Mouse (Mus musculus) adrenal gland, adult 2 months (tissue): ENCODE measurements around the gene Wdr81. TPM values are rescaled to one million over a fixed set of nuclear protein-coding genes. Genes with fewer than 3 reads are reported as not detected.
A peak's percentile ranks its signal among the peaks of the same experiment; 100 is the strongest.
"Not testable (repeated sequence)": the region's sequence is repeated elsewhere in the genome, so short reads cannot be mapped to it uniquely, and the experiment has no call there.

Experiments
- DNase-seq: peaks from one replicate; pipeline ENCODE4 v3.0.0; 2021
- polyA plus RNA-seq: library from polyadenylated mRNA; depleted of rRNA; stranded (reverse); fragments of >200 nt; gene quantifications from 2 replicates; pipeline ENCODE4 v1.2.3, GENCODE M21; 2012
- total RNA-seq, 2 experiments: library from RNA; stranded (reverse); gene quantifications; 2 replicates each; pipeline ENCODE4 v1.2.3; 2021

Wdr81 gene
- total and polyA plus RNA-seq, 3 experiments, result 15.5 to 34.1 (median 15.6) TPM

- DNase-seq, result peak; percentile 100
These were observed 6.6 kb upstream of the Wdr81 start, which contains the start of gene Tlcd2 for GRCm38 (mm10) chr11:75460844-75461742. Gene Tlcd2, plus strand, starts transcription at chr11:75461715.

DNA sequence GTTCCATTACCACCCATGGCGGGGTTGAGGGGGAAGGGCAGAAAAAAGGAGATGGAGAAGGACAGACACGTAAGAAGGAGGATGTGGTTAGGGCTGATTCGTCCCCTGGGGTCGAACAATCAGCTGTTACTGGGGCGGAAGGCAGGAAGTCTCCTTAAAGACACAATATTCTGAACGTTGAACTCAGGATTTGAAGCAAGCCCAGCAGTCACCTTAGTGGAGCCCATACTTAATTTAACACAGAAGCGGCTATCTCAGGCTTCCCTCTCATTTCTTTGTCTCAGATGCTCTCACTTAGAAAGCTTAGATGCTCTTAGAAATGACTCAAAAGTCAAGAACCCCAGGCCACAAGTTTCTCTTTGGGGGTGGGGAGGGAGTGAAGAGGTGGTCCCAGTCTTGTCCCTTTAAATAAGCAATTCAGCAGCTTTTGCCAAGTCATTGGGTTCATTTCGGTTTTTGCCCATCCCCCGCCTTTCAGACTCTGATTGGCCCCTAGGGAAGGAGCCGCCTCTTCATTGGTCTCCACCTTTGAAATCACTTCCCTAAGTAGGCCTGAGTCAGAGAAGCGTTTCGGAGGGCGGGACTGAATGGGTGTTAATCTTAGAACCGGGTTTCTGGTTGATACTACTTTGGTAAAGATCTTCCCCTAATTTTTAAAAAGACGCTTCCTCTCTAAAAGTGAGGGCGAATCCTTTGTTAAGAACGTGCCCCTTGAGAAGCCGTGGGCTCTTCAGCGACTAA lies 5.8 kb upstream of the Wdr81 start:
- DNase-seq, result peak; percentile 94

GRCm38 (mm10) chr11:75459751-75460102 lies 5.2 kb upstream of the Wdr81 start:
- DNase-seq, result no peak

DNA sequence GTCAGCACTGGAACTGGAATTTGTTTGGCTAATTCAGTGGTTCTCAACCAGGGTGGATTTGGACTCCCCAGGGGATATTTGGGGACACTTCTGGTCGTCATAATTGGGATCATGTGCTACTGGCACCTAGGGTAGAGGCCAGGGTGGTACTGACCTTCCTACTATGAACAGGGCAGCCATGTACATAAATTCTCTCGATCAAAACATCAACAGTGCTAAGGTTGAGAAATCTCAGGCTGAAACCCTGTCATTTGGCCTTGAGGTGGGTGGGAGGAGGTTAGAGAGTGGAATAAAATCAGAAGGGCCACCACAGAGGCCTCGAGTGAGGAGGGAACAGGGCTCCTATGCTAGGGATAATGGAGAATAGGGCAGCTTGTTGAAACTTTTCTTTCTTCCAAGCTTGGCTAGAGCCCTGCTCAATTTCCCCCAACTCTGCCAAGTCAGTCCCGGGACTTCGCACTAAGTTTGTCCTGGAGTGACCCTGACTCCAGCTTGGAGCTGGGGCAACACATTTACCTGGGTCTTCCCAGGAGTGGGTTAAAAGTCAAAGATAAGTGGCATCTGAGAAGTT lies 4.7 kb upstream of the Wdr81 start:
- DNase-seq, result peak; percentile 81

- peak; percentile 53 for DNase-seq
These were observed 4.1 kb upstream of the Wdr81 start for GRCm38 (mm10) chr11:75458628-75459041.

DNA sequence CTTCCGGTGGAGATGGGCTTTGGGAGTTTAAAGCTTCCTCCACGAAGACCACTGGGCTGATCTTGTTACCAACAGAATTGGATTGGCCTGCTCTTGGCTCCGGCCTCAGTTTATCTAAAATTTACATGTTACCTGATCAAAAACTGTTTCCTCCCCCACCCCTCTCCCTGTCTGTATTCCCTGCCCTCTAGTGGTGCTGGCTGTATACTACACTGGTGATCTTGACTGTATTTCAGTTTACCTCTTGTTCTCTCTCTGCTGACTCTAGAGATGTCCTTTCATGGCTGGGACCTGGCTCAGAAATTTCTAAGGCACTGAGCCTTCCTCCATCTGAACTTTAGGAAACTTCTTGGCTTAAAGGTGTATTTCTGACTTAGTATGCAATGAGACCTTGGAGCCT lies 3.7 kb upstream of the Wdr81 start:
- DNase-seq, result peak; percentile 53

GRCm38 (mm10) chr11:75456440-75456871 lies 1.9 kb upstream of the Wdr81 start:
- no peak for DNase-seq

- DNase-seq, result not testable (repeated sequence)
These were observed 1.5 kb upstream of the Wdr81 start for GRCm38 (mm10) chr11:75455971-75456370.

DNA sequence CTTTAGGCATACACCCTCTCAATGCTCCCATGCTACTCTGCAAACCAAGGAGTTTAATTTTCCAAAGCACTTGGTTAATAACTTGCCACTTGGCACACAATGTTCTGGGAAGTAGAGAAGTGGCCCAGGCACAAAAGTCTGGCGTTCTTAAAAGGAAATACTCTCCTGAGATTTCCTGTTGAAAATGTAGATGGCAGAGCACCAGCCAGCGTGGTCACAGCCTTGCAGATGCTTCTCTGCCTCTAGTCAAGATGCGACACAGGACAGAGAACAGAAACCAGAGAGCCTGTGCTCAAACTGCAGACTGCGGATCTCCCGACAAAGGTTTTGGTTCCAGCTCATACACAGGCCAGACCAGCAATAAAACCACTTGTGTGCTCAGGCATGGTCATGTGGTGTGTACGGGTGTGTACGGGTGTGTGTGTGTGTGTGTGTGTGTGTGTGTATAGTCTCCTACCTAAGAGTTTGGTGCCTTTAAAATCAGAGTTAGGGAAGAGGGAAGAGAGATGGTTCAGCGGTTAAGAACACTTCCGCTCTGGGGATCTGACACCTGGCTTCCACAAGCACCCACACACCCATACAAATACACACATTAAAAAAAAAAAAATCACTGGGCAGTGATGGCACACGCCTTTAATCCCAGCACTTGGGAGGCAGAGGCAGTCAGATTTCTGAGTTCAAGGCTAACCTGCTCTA lies 672 bp upstream of the Wdr81 start:
- DNase-seq, result no peak

DNA sequence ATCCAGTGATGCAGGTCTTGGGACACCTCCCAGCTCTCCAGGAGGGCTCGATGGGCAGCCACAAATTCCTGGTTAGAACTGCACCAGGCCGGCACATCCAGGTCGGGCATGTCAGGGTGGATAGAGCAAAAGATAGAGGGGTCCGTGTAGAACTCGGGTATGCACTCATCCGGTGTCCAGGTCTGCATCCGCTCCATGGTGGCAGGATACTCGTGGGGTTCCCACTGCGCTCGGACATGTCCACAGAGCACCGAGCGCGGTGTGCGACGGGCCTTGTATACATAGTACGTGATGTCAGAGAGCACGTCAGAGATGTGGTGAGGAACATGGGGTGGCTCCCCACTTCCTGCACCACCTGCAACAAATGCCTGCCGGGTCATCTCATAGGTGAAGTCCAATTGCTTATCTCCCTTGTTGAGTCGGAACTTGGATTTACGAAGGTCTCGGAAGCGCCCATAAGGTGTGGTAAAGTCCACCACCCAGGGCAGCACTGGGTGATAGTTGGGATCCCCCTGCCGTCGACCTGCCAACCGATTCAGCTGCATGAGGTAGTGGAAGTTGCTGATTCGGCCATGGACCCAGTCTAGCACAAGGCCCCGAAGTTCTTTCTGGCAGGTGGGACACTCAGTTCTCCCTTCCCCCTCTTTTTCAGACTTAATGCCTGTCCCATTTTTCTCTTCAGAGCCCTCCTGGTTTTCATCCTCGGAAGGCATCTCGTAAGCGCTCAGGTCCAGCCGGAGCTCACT lies 1.5 kb downstream of the Wdr81 start:
- DNase-seq, result no peak

GRCm38 (mm10) chr11:75452081-75452480 lies 2.4 kb downstream of the Wdr81 start:
- no peak for DNase-seq

- no peak for DNase-seq
These were observed 3.6 kb downstream of the Wdr81 start for GRCm38 (mm10) chr11:75450936-75451335.

DNA sequence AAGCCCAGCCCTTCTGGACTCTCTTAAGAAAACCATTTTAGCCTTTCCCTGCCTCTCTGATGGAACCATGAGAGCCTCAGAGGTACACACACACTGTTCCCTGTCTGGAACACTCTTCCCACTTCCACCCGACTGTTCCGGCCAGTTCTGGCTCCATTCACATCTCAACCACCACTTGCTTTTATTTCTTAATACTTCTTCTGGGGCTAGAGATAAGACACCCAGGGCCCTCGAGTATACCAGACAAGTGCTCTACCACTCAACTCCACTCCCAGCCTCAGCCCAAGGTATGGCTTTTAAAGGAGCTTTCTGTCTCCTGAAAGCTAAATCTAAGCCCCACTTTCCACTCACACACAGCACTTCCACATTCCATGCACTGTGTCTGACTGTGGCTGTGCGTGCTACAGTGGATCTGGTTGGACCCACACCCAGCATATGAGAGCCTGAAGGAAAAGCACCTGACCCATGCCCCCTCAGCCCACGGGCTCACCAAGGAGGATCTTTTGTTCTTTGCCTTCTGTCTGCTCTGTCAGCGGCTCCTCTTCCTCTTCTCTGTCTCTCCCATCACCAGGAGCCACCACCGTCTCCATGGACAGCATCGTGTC lies 4.1 kb downstream of the Wdr81 start:
- no peak for DNase-seq

GRCm38 (mm10) chr11:75449695-75450094 lies 4.8 kb downstream of the Wdr81 start:
- DNase-seq, result no peak

- no peak for DNase-seq
These were observed 5.9 kb downstream of the Wdr81 start for GRCm38 (mm10) chr11:75448575-75448974.

- no peak for DNase-seq
These were observed 10.8 kb downstream of the Wdr81 start for GRCm38 (mm10) chr11:75443711-75444110.

GRCm38 (mm10) chr11:75441601-75442000 lies 12.9 kb downstream of the Wdr81 start:
- DNase-seq, result no peak

DNA sequence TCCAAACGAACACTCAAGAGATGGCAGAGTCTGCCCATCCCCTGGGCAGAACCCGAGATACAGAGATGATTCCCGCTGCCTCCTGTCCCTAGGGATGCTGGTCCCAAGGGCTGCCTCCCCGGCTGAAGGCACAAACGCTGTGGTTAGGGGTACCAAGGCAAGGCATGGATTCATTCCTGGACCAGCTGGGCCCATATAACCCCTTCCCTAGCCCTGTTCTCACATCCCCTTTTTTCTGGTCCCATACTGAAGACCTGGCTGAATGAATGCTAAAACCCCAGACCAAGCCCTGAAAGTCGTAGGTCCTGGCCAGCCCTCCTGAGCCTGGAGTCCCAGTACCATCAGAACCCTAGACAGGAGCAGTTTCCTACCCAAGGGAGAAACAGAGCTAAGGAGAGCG lies 13.5 kb downstream of the Wdr81 start:
- no peak for DNase-seq

DNA sequence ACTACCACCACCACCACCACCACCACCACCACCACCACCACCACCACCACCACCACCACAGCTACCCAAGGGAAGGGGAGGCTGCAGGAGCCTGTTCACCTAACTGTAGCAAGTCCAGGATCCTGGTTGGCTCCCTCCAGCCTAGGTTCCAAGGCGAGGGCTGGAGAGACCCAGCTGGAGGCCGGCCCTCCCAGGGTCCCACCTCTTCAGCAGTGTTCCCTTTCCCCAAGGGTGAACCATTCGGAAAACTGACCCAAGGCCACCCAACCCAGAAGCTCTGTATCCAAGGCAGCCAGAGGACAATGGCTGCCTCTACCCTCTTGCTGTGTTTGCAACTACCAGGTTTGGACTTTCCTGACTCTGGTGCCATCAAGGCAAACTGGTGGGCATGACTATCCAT lies 14.6 kb downstream of the Wdr81 start:
- DNase-seq, result no peak

GRCm38 (mm10) chr11:75439363-75439762 lies 15.2 kb downstream of the Wdr81 start, which contains the start of gene Serpinf2:
Gene Serpinf2, minus strand, starts transcription at chr11:75439591.
- DNase-seq, result no peak

GRCm38 (mm10) chr11:75438804-75439203 lies 15.7 kb downstream of the Wdr81 start:
- DNase-seq, result no peak
